8 mouse cellular contexts compared by ENCODE assay signal in genomic region chr3:53463046-53463764, GRCm38 (mm10). TPM values are rescaled to one million over a fixed set of nuclear protein-coding genes. Genes with fewer than 3 reads are reported as not detected.
A peak's percentile ranks its signal among the peaks of the same experiment; 100 is the strongest.
DNase-seq lines count a peak whose midpoint lies in the region; ATAC-seq and TF ChIP-seq lines count a peak whose summit lies in the region.

Gene Nhlrc3 (minus strand): TSS chr3:53463332.
Gene Proser1 (plus strand): TSS chr3:53463666.

- H3K4me3 ChIP-seq in C2C12 (ENCODE audit: insufficient read depth, poor library complexity, severe bottlenecking) = peak within 1 kb of the TSS; percentile 85
- peak within 1 kb of the TSS; percentile 93 for H3K4me3 ChIP-seq in erythroblast, embryonic 14.5 days (replicated peaks)
- H3K4me3 ChIP-seq in heart, embryonic 12.5 days = peak within 1 kb of the TSS; percentile 92
- H3K4me3 ChIP-seq in kidney, postnatal 0 days (replicated peaks; ENCODE audit: low read depth, low read length) = peak within 1 kb of the TSS; percentile 73
- H3K4me3 ChIP-seq in liver, embryonic 11.5 days (ENCODE audit: low read depth, low read length) = peak within 1 kb of the TSS; percentile 89
- H3K4me3 ChIP-seq in stomach, embryonic 14.5 days (ENCODE audit: low read depth, low read length) = peak within 1 kb of the TSS; percentile 96

- H3ac ChIP-seq in C2C12 (ENCODE audit: control insufficient read depth, insufficient read length, low read depth) = peak within 1 kb of the TSS; percentile 86

- H3K36me3 ChIP-seq in C2C12 (ENCODE audit: control insufficient read depth, insufficient read depth) = peaks cover 15% of the 10 kb centered on the region
- peaks cover 23% of the 10 kb centered on the region for H3K36me3 ChIP-seq in erythroblast, embryonic 14.5 days (ENCODE audit: control insufficient read depth)
- peaks cover 19% of the 10 kb centered on the region for H3K36me3 ChIP-seq in heart, embryonic 12.5 days
- H3K36me3 ChIP-seq in kidney, postnatal 0 days (ENCODE audit: insufficient read depth, low read length) = peaks cover 11% of the 10 kb centered on the region; the same call in 1 of the 2 replicates
- peaks cover 7% of the 10 kb centered on the region for H3K36me3 ChIP-seq in liver, embryonic 11.5 days (ENCODE audit: control insufficient read depth, insufficient read depth, low read length)
- H3K36me3 ChIP-seq in stomach, embryonic 14.5 days (ENCODE audit: control insufficient read depth, insufficient read depth, low read length) = peaks cover 19% of the 10 kb centered on the region

- peak; percentile 100 for DNase-seq in brain, embryonic 14.5 days (ENCODE audit: low read depth)
- DNase-seq in kidney, postnatal 0 days (ENCODE audit: low spot score) = peak; percentile 98
- DNase-seq in liver, embryonic 11.5 days (ENCODE audit: low spot score) = peak; percentile 86
- peak; percentile 93 for DNase-seq in naive thymus-derived CD4-positive, alpha-beta T cell, adult 2 months (ENCODE audit: low read depth)

- H3K79me3 ChIP-seq in C2C12 (ENCODE audit: low read depth) = peaks cover 53% of the 10 kb centered on the region

- H3K27me3 ChIP-seq in C2C12 (ENCODE audit: control insufficient read depth, insufficient read depth, insufficient read length) = no peaks in the 10 kb centered on the region
- H3K27me3 ChIP-seq in erythroblast, embryonic 14.5 days (ENCODE audit: control insufficient read depth) = no peaks in the 10 kb centered on the region
- H3K27me3 ChIP-seq in heart, embryonic 12.5 days (replicated peaks) = no peaks in the 10 kb centered on the region
- no peaks in the 10 kb centered on the region for H3K27me3 ChIP-seq in kidney, postnatal 0 days (ENCODE audit: insufficient read depth, low read length)
- no peaks in the 10 kb centered on the region for H3K27me3 ChIP-seq in liver, embryonic 11.5 days (replicated peaks; ENCODE audit: control insufficient read depth, insufficient read depth, low read length)
- no peaks in the 10 kb centered on the region for H3K27me3 ChIP-seq in stomach, embryonic 14.5 days (ENCODE audit: control insufficient read depth, insufficient read depth, low read length)

- H3K79me2 ChIP-seq in C2C12 (ENCODE audit: control insufficient read depth, insufficient read depth) = peaks cover 77% of the 10 kb centered on the region

- peak; percentile 41; the same call in 1 of the 2 replicates for TF ChIP-seq POLR2A in brain, embryonic 14.5 days (IDR thresholded peaks at IDR 0.05; ENCODE audit: borderline replicate concordance, extremely low read depth, insufficient read depth, insufficient read length, poor library complexity, severe bottlenecking)

- H3K27ac ChIP-seq in heart, embryonic 12.5 days (ENCODE audit: poor library complexity, severe bottlenecking) = peak within 1 kb of the TSS; percentile 74
- H3K27ac ChIP-seq in kidney, postnatal 0 days = peak within 1 kb of the TSS; percentile 95
- H3K27ac ChIP-seq in liver, embryonic 11.5 days (ENCODE audit: low read depth, low read length) = peak within 1 kb of the TSS; percentile 71
- H3K27ac ChIP-seq in stomach, embryonic 14.5 days (ENCODE audit: low read length) = peak within 1 kb of the TSS; percentile 77

- H3K9me3 ChIP-seq in erythroblast, embryonic 14.5 days (ENCODE audit: control insufficient read depth, low read length) = no peaks in the 10 kb centered on the region
- no peaks in the 10 kb centered on the region for H3K9me3 ChIP-seq in heart, embryonic 12.5 days (replicated peaks)
- no peaks in the 10 kb centered on the region for H3K9me3 ChIP-seq in kidney, postnatal 0 days (replicated peaks; ENCODE audit: low read length)
- H3K9me3 ChIP-seq in liver, embryonic 11.5 days (ENCODE audit: control insufficient read depth, low read length) = no peaks in the 10 kb centered on the region
- no peaks in the 10 kb centered on the region for H3K9me3 ChIP-seq in stomach, embryonic 14.5 days (ENCODE audit: control insufficient read depth, low read depth, low read length)

- no peak for TF ChIP-seq CTCF in C2C12 (IDR thresholded peaks at IDR 0.05; ENCODE audit: control insufficient read depth, insufficient read depth, insufficient read length)
- no peak for TF ChIP-seq CTCF in brain, embryonic 14.5 days (IDR thresholded peaks at IDR 0.05; ENCODE audit: borderline replicate concordance, extremely low read depth, insufficient read depth, insufficient read length)
- TF ChIP-seq CTCF in kidney, postnatal 0 days (IDR thresholded peaks at IDR 0.05; ENCODE audit: low read depth) = no peak

- peak; percentile 98 for ATAC-seq in heart, embryonic 12.5 days (ENCODE audit: insufficient number of reproducible peaks, low FRiP score)
- peak; percentile 97 for ATAC-seq in kidney, postnatal 0 days (replicated peaks; ENCODE audit: low FRiP score, low read depth)
- peak; percentile 92 for ATAC-seq in liver, embryonic 11.5 days (replicated peaks; ENCODE audit: low FRiP score)
- ATAC-seq in stomach, embryonic 14.5 days (ENCODE audit: insufficient number of reproducible peaks, insufficient read depth, low FRiP score, low read depth) = peak; percentile 96

- under 1% methylated on average over 52 of the region's 52 CpGs for whole genome bisulfite sequencing in heart, embryonic 12.5 days
- WGBS in kidney, postnatal 0 days = under 1% methylated on average over 51 of the region's 52 CpGs
- under 1% methylated on average over 52 of the region's 52 CpGs for WGBS in liver, embryonic 11.5 days
- under 1% methylated on average over 51 of the region's 52 CpGs for WGBS in stomach, embryonic 14.5 days

- peaks cover 38% of the 10 kb centered on the region for H3K4me1 ChIP-seq in erythroblast, embryonic 14.5 days (ENCODE audit: control insufficient read depth)
- peaks cover 37% of the 10 kb centered on the region for H3K4me1 ChIP-seq in heart, embryonic 12.5 days (replicated peaks)
- peaks cover 19% of the 10 kb centered on the region for H3K4me1 ChIP-seq in kidney, postnatal 0 days (replicated peaks; ENCODE audit: insufficient read depth, low read length)
- peaks cover 12% of the 10 kb centered on the region for H3K4me1 ChIP-seq in liver, embryonic 11.5 days (replicated peaks; ENCODE audit: control insufficient read depth, insufficient read depth, low read length)
- H3K4me1 ChIP-seq in stomach, embryonic 14.5 days (ENCODE audit: control insufficient read depth, insufficient read depth, low read length) = peaks cover 22% of the 10 kb centered on the region

- peak within 1 kb of the TSS; percentile 92 for H3K9ac ChIP-seq in heart, embryonic 12.5 days
- peak within 1 kb of the TSS; percentile 86 for H3K9ac ChIP-seq in kidney, postnatal 0 days (ENCODE audit: low read depth, low read length)
- peak within 1 kb of the TSS; percentile 86 for H3K9ac ChIP-seq in liver, embryonic 11.5 days (ENCODE audit: low read depth, low read length)
- peak within 1 kb of the TSS; percentile 86 for H3K9ac ChIP-seq in stomach, embryonic 14.5 days (replicated peaks; ENCODE audit: low read depth, low read length)

- peak within 1 kb of the TSS; percentile 88 for H3K4me2 ChIP-seq in heart, embryonic 12.5 days
- peak within 1 kb of the TSS; percentile 56 for H3K4me2 ChIP-seq in kidney, postnatal 0 days (ENCODE audit: low read length)
- peak within 1 kb of the TSS; percentile 81 for H3K4me2 ChIP-seq in liver, embryonic 11.5 days
- H3K4me2 ChIP-seq in stomach, embryonic 14.5 days (replicated peaks; ENCODE audit: low read depth, low read length) = peak within 1 kb of the TSS; percentile 80

TF ChIP-seq in C2C12, 6 proteins besides CTCF, POLR2A, EP300 and RAD21:
- TF ChIP-seq MAX (IDR thresholded peaks at IDR 0.05) (peak; percentile 99), CEBPB (IDR thresholded peaks at IDR 0.05; ENCODE audit: low read depth) (no peak)
TF ChIP-seq in C2C12: peak in this region for 1.

RNA-seq across cellular contexts. Expression of gene Nhlrc3, which starts in this region (rescaled TPM):
- polyA plus RNA-seq in C2C12 (2012; fragmentation: generic; extraction: Trizol) = 3.1 TPM
- 8.9 and 12.2 TPM in 2 replicates for polyA plus RNA-seq in brain, embryonic 14.5 days (2012; rRNA removed)
- 0.02 and 0.03 TPM in 2 replicates for polyA plus RNA-seq in erythroblast, embryonic 14.5 days (2012)
- polyA plus RNA-seq in heart, embryonic 12.5 days (2016; fragmentation: Nextera tagmentation; extraction: Ambion mirVana) = 9.2 and 9.7 TPM in 2 replicates
- 8.3 and 10.4 TPM in 2 replicates for polyA plus RNA-seq in kidney, postnatal 0 days (2015; fragmentation: Nextera tagmentation; extraction: Ambion mirVana)
- 6.8 and 9.5 TPM in 2 replicates for polyA plus RNA-seq in liver, embryonic 11.5 days (2014; fragmentation: Nextera tagmentation; extraction: Ambion mirVana)
- polyA plus RNA-seq in stomach, embryonic 14.5 days (2014; fragmentation: Nextera tagmentation; extraction: Ambion mirVana) = 11.4 and 12.6 TPM in 2 replicates

RNA-seq across cellular contexts. Expression of gene Proser1, which starts in this region (rescaled TPM):
- polyA plus RNA-seq in C2C12 (2012; fragmentation: generic; extraction: Trizol) = 5.5 TPM
- polyA plus RNA-seq in brain, embryonic 14.5 days (2012; rRNA removed) = 15.9 and 30.7 TPM in 2 replicates
- 0.74 and 0.83 TPM in 2 replicates for polyA plus RNA-seq in erythroblast, embryonic 14.5 days (2012)
- 15.3 and 19.6 TPM in 2 replicates for polyA plus RNA-seq in heart, embryonic 12.5 days (2016; fragmentation: Nextera tagmentation; extraction: Ambion mirVana)
- 14.8 and 15.8 TPM in 2 replicates for polyA plus RNA-seq in kidney, postnatal 0 days (2015; fragmentation: Nextera tagmentation; extraction: Ambion mirVana)
- polyA plus RNA-seq in liver, embryonic 11.5 days (2014; fragmentation: Nextera tagmentation; extraction: Ambion mirVana) = 15.0 and 17.9 TPM in 2 replicates
- polyA plus RNA-seq in stomach, embryonic 14.5 days (2014; fragmentation: Nextera tagmentation; extraction: Ambion mirVana) = 21.7 and 22.1 TPM in 2 replicates

Comparison
In these comparisons a context has a peak if more than half of its experiments do, and no peak if none do; other contexts are left out.
1. Peak in every context shown above with its lines: DNase-seq, ATAC-seq, H3K4me3 ChIP-seq and H3K27ac ChIP-seq.